Mouse (Mus musculus) thymus, adult 2 months (tissue): ENCODE measurements around the gene Gm36210.

Experiments used
- CTCF ChIP-seq: fragments of 200-500 bp; IDR thresholded peaks from 2 replicates; pipeline ENCODE4 v1.5.1; 2012; ENCODE audit warnings: mild to moderate bottlenecking, control low read depth, low read length, moderate library complexity, borderline replicate concordance; ENCODE audit not compliant: control insufficient read depth, poor library complexity, insufficient read depth; ENCODE audit errors: extremely low read depth
- POLR2A ChIP-seq: fragments of 200-500 bp; IDR thresholded peaks from 2 replicates; pipeline ENCODE4 v1.6.1; 2012; ENCODE audit warnings: mild to moderate bottlenecking, low read length, control low read depth, moderate library complexity; ENCODE audit not compliant: control insufficient read depth, poor library complexity, insufficient read depth; ENCODE audit errors: extremely low read depth

GRCm38 (mm10) chr7:4915669-4916416 is 9.5 kb upstream of the Gm36210 start:
- TF ChIP-seq POLR2A (no peak), CTCF (no peak)
